Mouse (Mus musculus): ENCODE results near the gene Galnt15. TPM values are rescaled to one million over a fixed set of nuclear protein-coding genes. Genes with fewer than 3 reads are reported as not detected.
A peak's percentile ranks its signal among the peaks of the same experiment; 100 is the strongest.

Galnt15 gene
- polyA plus RNA-seq (2012; rRNA removed): 1.3 and 1.5 TPM in 2 replicates

GRCm38 (mm10) chr14:32028681-32029091, at the start of gene Galnt15:
Galnt15 (plus strand) TSS chr14:32028989.
- no peak for DNase-seq (ENCODE audit: extremely low spot score in 1 of 2, low spot score in 1 of 2)

GRCm38 (mm10) chr14:31994021-31994420, 34.8 kb upstream of the Galnt15 start:
- DNase-seq (ENCODE audit: extremely low spot score in 1 of 2, low spot score in 1 of 2): no peak

GRCm38 (mm10) chr14:32000941-32001340, 27.8 kb upstream of the Galnt15 start:
- DNase-seq (ENCODE audit: extremely low spot score in 1 of 2, low spot score in 1 of 2): no peak

GRCm38 (mm10) chr14:32002502-32003338, 26.1 kb upstream of the Galnt15 start:
- peak; percentile 67 to 83 for DNase-seq (ENCODE audit: extremely low spot score in 1 of 2, low spot score in 1 of 2)

GRCm38 (mm10) chr14:32003904-32004596, 24.7 kb upstream of the Galnt15 start:
- peak; percentile 26 to 44 for DNase-seq (ENCODE audit: extremely low spot score in 1 of 2, low spot score in 1 of 2)

GRCm38 (mm10) chr14:32005673-32006261, 23.0 kb upstream of the Galnt15 start:
- DNase-seq (ENCODE audit: extremely low spot score in 1 of 2, low spot score in 1 of 2): no peak

GRCm38 (mm10) chr14:32007654-32008335, 21.0 kb upstream of the Galnt15 start:
- DNase-seq (ENCODE audit: extremely low spot score in 1 of 2, low spot score in 1 of 2): no peak

GRCm38 (mm10) chr14:32009715-32010114, 19.1 kb upstream of the Galnt15 start:
- DNase-seq (ENCODE audit: extremely low spot score in 1 of 2, low spot score in 1 of 2): no peak

- no peak for DNase-seq (ENCODE audit: extremely low spot score in 1 of 2, low spot score in 1 of 2)
Observed at GRCm38 (mm10) chr14:32011547-32012304, 17.1 kb upstream of the Galnt15 start.

GRCm38 (mm10) chr14:32015131-32015770, 13.5 kb upstream of the Galnt15 start:
- DNase-seq (ENCODE audit: extremely low spot score in 1 of 2, low spot score in 1 of 2): peak in 1 of 2 experiments; percentile 9

- DNase-seq (ENCODE audit: extremely low spot score in 1 of 2, low spot score in 1 of 2): no peak
Observed at GRCm38 (mm10) chr14:32016466-32016865, 12.3 kb upstream of the Galnt15 start.

- peak; percentile 85 to 88 for DNase-seq (ENCODE audit: extremely low spot score in 1 of 2, low spot score in 1 of 2)
Observed at GRCm38 (mm10) chr14:32016921-32017320, 11.9 kb upstream of the Galnt15 start.

- DNase-seq (ENCODE audit: extremely low spot score in 1 of 2, low spot score in 1 of 2): no peak
Observed at GRCm38 (mm10) chr14:32017448-32017847, 11.3 kb upstream of the Galnt15 start.

GRCm38 (mm10) chr14:32019091-32019490, 9.7 kb upstream of the Galnt15 start:
- no peak for DNase-seq (ENCODE audit: extremely low spot score in 1 of 2, low spot score in 1 of 2)

- DNase-seq (ENCODE audit: extremely low spot score in 1 of 2, low spot score in 1 of 2): peak; percentile 48 to 71
Observed at GRCm38 (mm10) chr14:32021967-32022366, 6.8 kb upstream of the Galnt15 start.

- no peak for DNase-seq (ENCODE audit: extremely low spot score in 1 of 2, low spot score in 1 of 2)
Observed at GRCm38 (mm10) chr14:32022450-32022849, 6.3 kb upstream of the Galnt15 start.

- no peak for DNase-seq (ENCODE audit: extremely low spot score in 1 of 2, low spot score in 1 of 2)
Observed at GRCm38 (mm10) chr14:32023891-32024290, 4.9 kb upstream of the Galnt15 start.

- no peak for DNase-seq (ENCODE audit: extremely low spot score in 1 of 2, low spot score in 1 of 2)
Observed at GRCm38 (mm10) chr14:32027218-32027617, 1.6 kb upstream of the Galnt15 start.

GRCm38 (mm10) chr14:32029411-32029992, 713 bp downstream of the Galnt15 start:
- no peak for DNase-seq (ENCODE audit: extremely low spot score in 1 of 2, low spot score in 1 of 2)

All from frontal cortex, adult 2 months (tissue).